Mouse (Mus musculus): ENCODE measurements around the gene Glt8d1. TPM values are rescaled to one million over a fixed set of nuclear protein-coding genes. Genes with fewer than 3 reads are reported as not detected.

The Glt8d1 gene
- polyA plus RNA-seq, 1 experiment = 23.1 TPM

GRCm38 (mm10) chr14:31045296-31045695, 44.1 kb downstream of the Glt8d1 start:
- no peak for TF ChIP-seq POLR2AphosphoS2 (IDR thresholded peaks at IDR 0.05; ENCODE audit: insufficient read length, low read depth)
- TF ChIP-seq CEBPB (IDR thresholded peaks at IDR 0.05; ENCODE audit: insufficient read depth, poor library complexity, severe bottlenecking) = no peak
- no peak for TF ChIP-seq MYOD1 (IDR thresholded peaks at IDR 0.05; ENCODE audit: control insufficient read depth in 1 of 3, insufficient read length in 2 of 3, low read depth in 2 of 3)
- no peak for TF ChIP-seq E2F4 (IDR thresholded peaks at IDR 0.05; ENCODE audit: insufficient read depth)
- no peak for TF ChIP-seq POLR2A (IDR thresholded peaks at IDR 0.05; ENCODE audit: insufficient read length, low read depth)
- TF ChIP-seq REST (IDR thresholded peaks at IDR 0.05; ENCODE audit: insufficient read depth, insufficient read length) = no peak
- TF ChIP-seq MYOG (IDR thresholded peaks at IDR 0.05; ENCODE audit: control insufficient read depth in 1 of 3, insufficient read depth in 1 of 3, insufficient read length in 2 of 3, low read depth in 2 of 3) = no peak
- no peak for TF ChIP-seq TCF3 (IDR thresholded peaks at IDR 0.05; ENCODE audit: insufficient read length, low read depth)
- TF ChIP-seq MAX (IDR thresholded peaks at IDR 0.05; ENCODE audit: low read depth) = no peak
- TF ChIP-seq USF1 (IDR thresholded peaks at IDR 0.05; ENCODE audit: low read depth) = no peak
- no peak for TF ChIP-seq TCF12 (IDR thresholded peaks at IDR 0.05; ENCODE audit: insufficient read depth, poor library complexity, severe bottlenecking)
- no peak for TF ChIP-seq SRF (IDR thresholded peaks at IDR 0.05; ENCODE audit: control insufficient read depth, insufficient read length, low read depth)
- Histone ChIP-seq H3K4me3 (no peak overlapping the region), H3K4me2 (ENCODE audit: low read depth) (no peak overlapping the region), H3K27me3 (ENCODE audit: control insufficient read depth, insufficient read depth, insufficient read length) (no peaks in the 10 kb centered on the region), H3ac (ENCODE audit: control insufficient read depth, insufficient read length) (no peak overlapping the region), H3K79me2 (ENCODE audit: control insufficient read depth, insufficient read depth) (no peaks in the 10 kb centered on the region), H3K36me3 (ENCODE audit: control insufficient read depth, insufficient read depth) (peaks cover 91% of the 10 kb centered on the region)

- Histone ChIP-seq H3K4me2 (ENCODE audit: low read depth) (no peak overlapping the region), H3K27me3 (ENCODE audit: control insufficient read depth, insufficient read depth, insufficient read length) (no peaks in the 10 kb centered on the region), H3K4me3 (no peak overlapping the region), H3K79me2 (ENCODE audit: control insufficient read depth, insufficient read depth) (no peaks in the 10 kb centered on the region), H3K36me3 (ENCODE audit: control insufficient read depth, insufficient read depth) (peaks cover 91% of the 10 kb centered on the region), H3ac (ENCODE audit: control insufficient read depth, insufficient read length) (no peak overlapping the region)
- TF ChIP-seq REST (IDR thresholded peaks at IDR 0.05; ENCODE audit: insufficient read depth, insufficient read length) = no peak
Measured at GRCm38 (mm10) chr14:31045817-31046216, 44.6 kb downstream of the Glt8d1 start.

Other genes with a start within 250 kb of the Glt8d1 start
- 9.1 TPM for gene Tmem110, start 175.8 kb upstream of the Glt8d1 start, polyA plus RNA-seq (2012; fragmentation: generic; extraction: Trizol)
- gene Mustn1, start 122.2 kb upstream of the Glt8d1 start, polyA plus RNA-seq (2012; fragmentation: generic; extraction: Trizol) = 143 TPM
- 0.06 TPM for gene Itih4, start 114.9 kb upstream of the Glt8d1 start, polyA plus RNA-seq (2012; fragmentation: generic; extraction: Trizol)
- gene Itih3, start 77.6 kb upstream of the Glt8d1 start, polyA plus RNA-seq (2012; fragmentation: generic; extraction: Trizol) = 0.04 TPM
- 0.02 TPM for gene Itih1, start 58.1 kb upstream of the Glt8d1 start, polyA plus RNA-seq (2012; fragmentation: generic; extraction: Trizol)
- 2.8 TPM for gene Nek4, start 50.0 kb upstream of the Glt8d1 start, polyA plus RNA-seq (2012; fragmentation: generic; extraction: Trizol)
- 332 TPM for gene Spcs1, start 272 bp downstream of the Glt8d1 start, polyA plus RNA-seq (2012; fragmentation: generic; extraction: Trizol)
- 14.1 TPM for gene Pbrm1, start 17.7 kb downstream of the Glt8d1 start, polyA plus RNA-seq (2012; fragmentation: generic; extraction: Trizol)
- 37.9 TPM for gene Gnl3, start 17.8 kb downstream of the Glt8d1 start, polyA plus RNA-seq (2012; fragmentation: generic; extraction: Trizol)
- 91.4 TPM for gene Smim4, start 127.6 kb downstream of the Glt8d1 start, polyA plus RNA-seq (2012; fragmentation: generic; extraction: Trizol)
- gene Nt5dc2, start 129.7 kb downstream of the Glt8d1 start, polyA plus RNA-seq (2012; fragmentation: generic; extraction: Trizol) = 243 TPM
- gene Stab1, start 167.2 kb downstream of the Glt8d1 start, polyA plus RNA-seq (2012; fragmentation: generic; extraction: Trizol) = 0.46 TPM
- gene Tnnc1, start 206.9 kb downstream of the Glt8d1 start, polyA plus RNA-seq (2012; fragmentation: generic; extraction: Trizol) = 7,028 TPM
- 266 TPM for gene Nisch, start 215.5 kb downstream of the Glt8d1 start, polyA plus RNA-seq (2012; fragmentation: generic; extraction: Trizol)
- gene Sema3g, start 216.5 kb downstream of the Glt8d1 start, polyA plus RNA-seq (2012; fragmentation: generic; extraction: Trizol) = 1.8 TPM
- gene Phf7, start 249.9 kb downstream of the Glt8d1 start, polyA plus RNA-seq (2012; fragmentation: generic; extraction: Trizol) = 5.4 TPM